Mouse (Mus musculus): ENCODE measurements around the gene Pkig.

GRCm38 (mm10) chr2:163609281-163609975 is 48.8 kb upstream of the Pkig start:
- TF ChIP-seq CTCF (IDR thresholded peaks at IDR 0.05; ENCODE audit: insufficient read depth, low read depth, low read length) (no peak), POLR2A (IDR thresholded peaks at IDR 0.05; ENCODE audit: insufficient read depth, low read depth, low read length) (no peak)

All from olfactory bulb, adult 2 months (tissue).